Mouse (Mus musculus) kidney, adult 8-10 months (tissue): ENCODE data around the gene Mfsd10.
"Not testable (repeated sequence)": the region's sequence is repeated elsewhere in the genome, so short reads cannot be mapped to it uniquely, and the experiment has no call there.

Source experiments
- DNase-seq, 2 experiments: peaks; one replicate each; pipeline ENCODE4 v3.0.0; 2022

The Mfsd10 gene

DNA sequence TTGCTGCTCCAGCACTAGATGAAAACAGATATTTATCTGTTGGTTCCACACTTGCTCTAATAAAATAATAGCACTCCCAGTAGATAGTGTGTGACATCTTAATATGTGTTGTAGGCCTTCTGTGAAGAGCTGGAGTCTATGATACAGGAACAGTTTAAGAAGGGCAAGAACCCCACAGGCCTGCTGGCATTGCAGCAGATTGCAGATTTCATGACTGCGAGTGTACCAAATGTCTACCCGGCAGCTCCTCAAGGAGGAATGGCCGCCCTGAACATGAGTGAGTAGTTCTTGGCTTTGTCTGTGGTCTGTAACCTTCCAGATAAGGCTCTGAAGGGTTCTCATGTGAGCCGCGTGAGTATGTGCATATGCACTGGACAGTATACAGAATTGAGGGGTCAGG is 32.4 kb downstream of the Mfsd10 start:
- DNase-seq: no peak

DNA sequence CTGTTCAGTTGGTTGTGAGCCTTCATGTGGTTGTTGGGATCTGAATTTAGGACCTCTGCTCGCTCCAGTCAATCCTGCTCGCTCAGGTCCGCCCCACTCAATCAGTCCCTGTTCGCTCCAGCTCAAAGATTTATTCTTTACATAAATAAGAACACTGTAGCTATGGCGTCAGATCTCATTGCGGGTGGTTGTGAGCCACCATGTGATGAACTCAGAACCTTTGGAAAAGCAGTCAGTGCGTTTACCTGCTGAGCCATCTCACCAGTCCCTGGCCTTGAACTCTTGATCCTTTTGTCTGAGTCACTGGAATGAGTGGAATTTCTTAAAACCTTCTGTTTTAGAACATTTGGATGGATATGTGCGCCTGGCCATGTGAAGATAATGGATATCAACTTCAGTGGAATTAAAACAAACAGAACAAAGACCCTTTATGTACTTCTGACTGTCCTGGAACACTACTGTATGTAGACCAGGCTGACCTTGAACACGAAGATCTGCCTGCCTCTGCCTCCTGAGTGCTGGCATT is 43.7 kb downstream of the Mfsd10 start:
- no peak for DNase-seq

DNA sequence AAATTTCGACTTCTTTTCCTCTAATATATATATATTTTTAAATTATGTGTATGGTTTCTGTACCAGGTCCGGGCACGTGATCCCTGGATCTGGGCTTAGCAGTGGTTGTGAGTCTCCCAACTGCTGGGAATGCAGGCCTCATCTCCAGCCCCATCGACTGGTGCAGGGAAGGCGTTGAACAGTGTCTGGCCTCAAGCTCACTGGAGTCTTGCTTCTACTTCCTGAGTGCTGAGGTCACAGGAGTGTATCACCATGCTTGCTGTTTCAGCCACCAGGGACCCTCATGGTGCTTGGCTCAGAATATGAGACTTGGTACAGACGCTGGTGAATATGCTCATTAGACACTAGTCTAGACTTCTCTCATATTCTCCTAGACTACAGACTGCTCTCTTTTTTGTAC is 44.3 kb downstream of the Mfsd10 start:
- no peak for DNase-seq

DNA sequence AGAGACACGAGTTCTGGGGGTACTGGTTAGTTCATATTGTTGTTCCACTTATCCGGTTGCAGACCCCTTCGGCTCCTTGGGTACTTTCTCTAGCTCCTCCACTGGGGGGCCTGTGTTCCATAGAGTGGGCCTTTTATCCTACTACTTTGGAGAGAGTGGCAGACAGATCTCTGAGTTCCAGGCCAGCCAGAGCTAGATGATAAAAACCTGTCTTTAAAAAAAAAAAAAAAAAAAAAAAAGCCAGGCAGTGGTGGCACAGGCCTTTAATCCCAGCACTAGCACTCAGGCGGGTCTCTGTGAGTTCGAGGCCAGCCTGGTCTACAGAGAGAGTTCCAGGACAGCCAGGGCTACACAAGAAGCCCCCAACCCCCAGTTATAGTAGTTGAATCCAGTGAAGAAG is 44.8 kb downstream of the Mfsd10 start:
- not testable (repeated sequence) for DNase-seq

DNA sequence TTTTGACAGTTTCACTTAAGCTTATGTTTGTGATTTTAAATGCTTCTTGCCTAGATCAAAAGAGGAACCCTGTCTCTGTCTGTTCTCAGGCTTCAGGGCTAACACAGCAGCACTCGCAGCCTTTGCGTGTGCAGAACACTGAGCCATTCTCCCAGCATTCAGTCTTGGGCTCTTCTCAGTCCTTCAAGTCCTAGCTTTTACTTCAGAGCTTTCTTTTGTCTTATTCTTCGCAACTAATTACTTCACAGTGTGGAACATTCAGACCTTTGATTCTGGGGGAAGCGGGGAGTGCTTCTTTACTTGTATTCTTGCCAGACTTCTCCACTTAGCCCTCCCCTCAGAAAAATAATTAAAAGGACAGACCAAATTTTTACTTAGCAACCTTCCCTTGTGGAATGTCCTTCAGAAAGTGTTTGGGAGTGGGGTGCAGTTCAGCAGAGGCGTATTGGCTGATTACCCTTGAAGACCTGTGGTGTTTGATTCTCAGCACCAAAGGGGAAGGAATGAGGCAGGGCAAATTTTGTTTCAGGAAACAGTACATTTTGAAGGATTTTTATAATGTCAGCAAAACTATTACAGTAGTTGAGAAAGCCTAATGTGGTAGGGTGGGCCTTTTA is 45.5 kb downstream of the Mfsd10 start:
- no peak for DNase-seq

DNA sequence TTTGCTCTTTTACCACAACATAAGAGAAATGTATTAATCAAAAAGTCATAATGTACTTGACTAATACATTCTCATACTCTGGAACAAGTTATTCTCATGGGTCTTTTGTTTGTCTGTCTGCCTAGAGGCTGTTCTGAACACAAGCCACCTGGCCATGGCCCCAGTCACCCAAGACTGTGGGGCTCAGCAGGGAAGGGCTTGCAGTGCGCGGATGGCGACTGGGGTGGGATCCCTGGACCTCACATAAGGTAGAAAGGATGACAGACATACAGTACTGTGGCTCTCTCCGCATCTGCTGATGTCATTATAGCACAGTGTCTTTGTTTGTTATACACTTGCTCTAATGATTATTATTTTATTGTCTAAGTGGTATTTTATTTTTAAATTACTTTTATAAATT is 46.3 kb downstream of the Mfsd10 start:
- no peak for DNase-seq

DNA sequence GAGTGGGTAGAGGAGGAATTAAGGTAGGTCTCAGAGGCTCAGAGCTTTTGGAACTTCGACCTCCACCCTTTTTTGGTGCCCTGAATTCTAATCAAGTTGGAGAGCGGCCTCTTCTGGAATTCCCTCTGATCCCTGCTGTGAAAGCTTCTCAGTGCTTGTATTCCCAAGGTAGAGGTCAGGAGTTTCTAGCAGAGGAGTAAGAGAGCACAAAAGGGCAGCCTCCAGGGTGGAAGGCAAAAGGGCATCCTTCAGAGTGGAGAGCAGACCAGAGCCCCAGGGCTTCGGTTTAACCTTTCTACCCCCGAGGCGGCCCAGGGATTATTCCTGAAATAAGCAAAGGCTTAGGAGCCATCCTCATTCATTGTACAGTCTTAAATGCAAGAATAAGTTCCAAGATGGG is 47.0 kb downstream of the Mfsd10 start:
- DNase-seq: peak; percentile 45 to 48

DNA sequence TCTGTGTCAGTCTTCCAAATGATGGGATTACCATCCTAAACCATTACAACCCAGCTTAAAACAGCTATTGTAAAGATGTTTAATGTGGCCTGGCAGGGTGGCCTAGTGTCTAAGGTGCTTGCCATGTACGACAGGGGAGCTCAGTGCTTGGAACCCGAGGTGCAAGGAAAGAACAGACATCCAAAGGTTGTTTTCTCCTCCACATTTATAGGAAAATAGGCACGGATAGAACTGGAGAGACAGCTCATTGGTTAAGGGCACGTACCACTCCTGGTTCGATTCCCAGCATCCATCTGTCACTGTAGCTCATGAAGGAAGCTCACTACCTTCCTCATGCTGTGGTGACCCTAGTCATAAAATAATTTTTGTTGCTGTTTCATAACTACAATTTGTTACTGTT is 49.1 kb downstream of the Mfsd10 start:
- DNase-seq: no peak

DNA sequence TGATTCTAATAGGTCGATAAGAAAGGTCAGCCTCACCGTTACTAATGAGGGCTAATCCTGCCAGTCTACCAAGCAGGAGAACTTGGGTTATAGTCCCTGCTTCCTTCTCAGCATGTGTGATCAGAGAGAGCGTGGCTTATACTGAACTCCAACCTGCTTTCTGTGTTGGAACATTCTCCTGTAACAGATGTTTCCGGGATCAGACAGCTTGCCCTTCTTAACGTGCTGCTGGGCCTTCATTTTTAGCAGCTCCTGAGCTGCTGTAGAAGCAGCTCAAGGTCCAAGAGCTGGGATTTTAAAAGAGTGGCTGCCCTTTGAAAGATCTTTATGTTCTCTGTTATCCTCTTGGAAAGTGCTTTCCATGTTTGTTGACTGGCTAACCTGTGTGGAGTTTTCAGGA is 51.8 kb downstream of the Mfsd10 start:
- no peak for DNase-seq
